Mouse (Mus musculus) intestine, embryonic 14.5 days (tissue): ENCODE data around the gene Pcyt2. TPM values are rescaled to one million over a fixed set of nuclear protein-coding genes. Genes with fewer than 3 reads are reported as not detected.

Experiments used
- ATAC-seq: fragments of 200-750 bp; cut with Nextera tagmentation; replicated peaks from 2 replicates; pipeline ENCODE4 v1.8.0; 2017; ENCODE audit warnings: low read depth, moderate number of reproducible peaks, moderate TSS enrichment, moderate library complexity; ENCODE audit not compliant: low FRiP score, low TSS enrichment
- DNase-seq: peaks from one replicate; pipeline ENCODE4 v3.0.0-alpha.2; 2018; ENCODE audit warnings: low spot score
- H3K27ac ChIP-seq: fragments of 300-500 bp; sonication (generic); 2 replicates; pipeline ENCODE4 v1.5.1; 2014; ENCODE audit warnings: low read depth, mild to moderate bottlenecking, control low read depth
- H3K27me3 ChIP-seq: fragments of 300-500 bp; sonication (generic); replicated peaks from 2 replicates; pipeline ENCODE4 v1.6.1; 2014; ENCODE audit warnings: low read length, control low read depth; ENCODE audit not compliant: control insufficient read depth, insufficient read depth
- H3K36me3 ChIP-seq: fragments of 300-500 bp; sonication (generic); 2 replicates; pipeline ENCODE4 v1.6.1; 2014; ENCODE audit warnings: low read length, control low read depth; ENCODE audit not compliant: control insufficient read depth, insufficient read depth
- H3K4me1 ChIP-seq: fragments of 300-500 bp; sonication (generic); replicated peaks from 2 replicates; pipeline ENCODE4 v1.6.1; 2014; ENCODE audit warnings: low read length, control low read depth, mixed read lengths; ENCODE audit not compliant: control insufficient read depth, insufficient read depth
- H3K4me2 ChIP-seq: fragments of 300-500 bp; sonication (generic); 2 replicates; pipeline ENCODE4 v1.6.1; 2014; ENCODE audit warnings: low read length
- H3K4me3 ChIP-seq: fragments of 300-500 bp; sonication (generic); 2 replicates; pipeline ENCODE4 v1.5.1; 2014; ENCODE audit warnings: low read depth, low read length, control low read depth, mixed read lengths
- H3K9ac ChIP-seq: fragments of 300-500 bp; sonication (generic); 2 replicates; pipeline ENCODE4 v1.6.1; 2014; ENCODE audit warnings: mild to moderate bottlenecking, low read length
- H3K9me3 ChIP-seq: fragments of 300-500 bp; sonication (generic); 2 replicates; pipeline ENCODE4 v1.6.1; 2016; ENCODE audit warnings: low read length, control low read depth; ENCODE audit not compliant: control insufficient read depth
- WGBS: fragments of 180-500 bp; shearing (Covaris S2); extraction: QIAGEN DNeasy Blood & Tissue Kit; methylation state at CpG from one replicate; pipeline ENCODE4 v1.1.7; 2014; 5-methylcytosine and 5-hydroxymethylcytosine counted together
- polyA plus RNA-seq: library from polyadenylated mRNA; unstranded; fragments of >200 nt; fragmentation: Nextera tagmentation; extraction: Ambion mirVana; gene quantifications from 2 replicates; pipeline ENCODE4 v1.2.1, GENCODE M21; 2014

Pcyt2 gene
- polyA plus RNA-seq, 1 experiment from 2014 or later: 179 TPM

DNA sequence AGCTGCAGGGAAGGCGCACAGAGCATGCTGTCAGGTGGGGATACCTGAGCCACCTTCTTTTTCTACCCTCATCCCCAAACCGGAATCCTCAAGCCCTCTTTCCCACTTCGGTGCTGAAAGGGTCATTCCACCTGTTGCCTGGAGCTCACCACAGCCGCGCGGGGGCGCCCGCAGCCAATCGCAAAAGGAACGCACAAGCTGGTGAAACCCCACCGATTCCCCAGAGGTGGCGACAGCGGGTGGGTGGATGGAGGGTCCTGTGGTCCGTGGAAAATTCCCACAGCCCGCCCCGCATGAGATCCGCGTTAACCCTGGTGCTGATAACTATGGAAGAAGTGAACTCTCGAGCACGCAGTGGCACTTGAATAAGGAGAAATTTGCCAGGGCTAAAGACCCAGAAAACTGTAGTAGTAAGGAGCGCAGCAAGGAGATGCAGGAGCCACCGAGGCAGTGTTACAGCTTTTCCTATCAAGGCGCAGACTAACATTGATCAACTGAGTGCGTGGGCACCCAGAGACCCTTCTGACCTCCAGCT is 41.2 kb upstream of the Pcyt2 start:
- H3K36me3 ChIP-seq: no peaks in the 10 kb centered on the region
- 3% methylated on average over 24 of the region's 24 CpGs for WGBS
- H3K4me3 ChIP-seq: no peak overlapping the region
- H3K4me1 ChIP-seq: peaks cover 9% of the 10 kb centered on the region
- no peak overlapping the region for H3K27ac ChIP-seq
- no peaks in the 10 kb centered on the region for H3K9me3 ChIP-seq
- H3K27me3 ChIP-seq: peaks cover 63% of the 10 kb centered on the region
- ATAC-seq: no peak
- H3K9ac ChIP-seq: no peak overlapping the region
- no peak overlapping the region for H3K4me2 ChIP-seq
- peak; percentile 86 for DNase-seq

DNA sequence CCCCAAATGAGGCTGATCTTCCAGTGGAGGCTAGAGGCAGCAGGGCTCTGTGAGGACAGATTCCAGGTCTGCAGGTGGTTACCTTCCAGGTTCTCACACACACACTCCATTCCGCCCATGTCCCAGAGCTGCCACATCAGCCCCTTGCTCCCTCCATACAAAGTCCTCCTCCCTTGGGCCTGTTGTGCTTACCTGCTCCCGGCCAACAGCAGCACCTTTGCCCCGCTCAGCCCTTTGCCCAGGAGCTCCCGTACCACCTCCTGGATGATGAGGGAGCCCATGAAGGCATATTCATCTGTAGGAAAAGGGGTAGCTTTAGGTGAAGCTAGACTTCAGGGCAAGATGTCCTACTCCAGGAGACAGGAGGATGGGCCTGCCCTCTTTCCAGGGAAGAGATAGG is 39.6 kb upstream of the Pcyt2 start:
- no peak for DNase-seq
- no peak overlapping the region for H3K27ac ChIP-seq
- no peak for ATAC-seq
- peaks cover 50% of the 10 kb centered on the region for H3K27me3 ChIP-seq
- no peak overlapping the region for H3K9ac ChIP-seq
- H3K4me3 ChIP-seq: no peak overlapping the region
- no peaks in the 10 kb centered on the region for H3K9me3 ChIP-seq
- no peaks in the 10 kb centered on the region for H3K36me3 ChIP-seq
- no peak overlapping the region for H3K4me2 ChIP-seq
- H3K4me1 ChIP-seq: peaks cover 9% of the 10 kb centered on the region
- 83% methylated on average over 4 of the region's 4 CpGs for WGBS

DNA sequence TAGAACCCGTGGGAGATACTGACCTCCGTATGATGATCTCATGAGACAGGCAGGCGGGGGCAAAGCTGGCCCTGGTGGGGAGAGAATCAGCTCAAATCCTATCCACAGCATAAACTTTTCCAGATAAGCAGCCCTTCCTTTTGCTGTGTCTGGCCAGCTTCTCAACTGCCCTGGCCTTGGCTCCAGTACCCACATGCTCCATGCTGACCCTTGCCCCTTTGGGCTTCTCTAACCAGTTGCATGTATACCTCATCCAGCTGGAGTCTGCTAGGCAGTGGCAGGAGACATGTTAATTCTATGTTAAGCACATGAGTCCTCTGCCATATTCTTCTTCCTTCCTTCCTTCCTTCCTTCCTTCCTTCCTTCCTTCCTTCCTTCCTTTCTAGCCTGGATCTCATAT is 37.0 kb upstream of the Pcyt2 start:
- Histone ChIP-seq H3K36me3 (no peaks in the 10 kb centered on the region), H3K9me3 (no peaks in the 10 kb centered on the region), H3K4me2 (no peak overlapping the region), H3K9ac (no peak overlapping the region), H3K27ac (no peak overlapping the region), H3K4me3 (no peak overlapping the region), H3K4me1 (no peaks in the 10 kb centered on the region), H3K27me3 (peaks cover 25% of the 10 kb centered on the region)
- DNase-seq: no peak
- WGBS: 70% methylated on average over 3 of the region's 3 CpGs
- no peak for ATAC-seq

DNA sequence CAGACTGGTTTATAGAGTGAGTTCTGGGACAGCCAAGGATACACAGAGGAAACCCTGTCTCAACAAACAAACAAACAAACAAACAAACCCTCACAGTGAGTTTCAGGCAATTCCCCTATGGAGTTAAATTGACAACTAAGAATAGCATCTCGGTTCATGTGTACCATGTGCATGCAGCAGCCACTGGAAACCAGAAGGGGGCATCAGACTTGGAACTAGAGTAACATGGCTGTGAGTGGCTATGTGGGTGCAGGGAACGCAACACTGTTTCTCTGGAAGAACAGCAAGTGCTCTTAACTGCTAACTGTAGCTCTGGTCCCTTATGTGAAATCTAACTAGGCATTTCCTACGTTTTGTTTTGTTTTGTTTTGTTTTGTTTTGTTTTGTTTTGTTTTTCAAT is 34.1 kb upstream of the Pcyt2 start:
- Histone ChIP-seq H3K4me1 (0 out of 2 replicates have a peak, but pooled peaks cover 5% of the 10 kb centered on the region), H3K9me3 (no peaks in the 10 kb centered on the region), H3K36me3 (no peaks in the 10 kb centered on the region), H3K27me3 (no peaks in the 10 kb centered on the region; the same call in 1 of the 2 replicates), H3K27ac (no peak overlapping the region), H3K4me3 (no peak overlapping the region), H3K4me2 (no peak overlapping the region), H3K9ac (no peak overlapping the region)
- WGBS: 71% methylated on average over 3 of the region's 3 CpGs
- ATAC-seq (no peak), DNase-seq (no peak)

DNA sequence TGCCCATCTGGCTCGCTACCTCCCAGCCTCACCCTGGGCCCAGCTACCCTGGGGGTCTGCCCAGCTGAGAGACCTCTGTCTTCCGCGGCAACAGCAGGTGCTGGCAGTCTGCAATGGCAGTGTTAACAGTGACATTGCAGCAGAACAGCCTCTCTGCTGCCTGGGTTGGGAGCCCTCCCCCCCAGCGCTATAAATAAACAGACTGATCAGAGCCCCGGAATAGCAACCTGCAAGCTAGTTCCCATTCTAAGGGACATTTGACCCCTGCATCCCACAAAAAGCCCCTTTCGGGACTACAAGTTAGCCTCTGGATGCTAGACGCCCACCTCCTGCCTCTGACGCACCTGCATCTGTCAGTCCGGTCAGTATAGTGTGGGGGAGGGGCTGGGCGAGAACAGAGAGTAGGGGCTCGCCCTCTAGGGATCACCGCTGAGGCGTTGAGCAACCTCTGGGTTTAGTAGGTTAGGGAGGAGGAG is 30.3 kb upstream of the Pcyt2 start, which contains the start of gene Myadml2:
Gene Myadml2 (minus strand): TSS at position 158 of the 476 bp plus-strand sequence.
- H3K9me3 ChIP-seq: no peaks in the 10 kb centered on the region
- H3K4me2 ChIP-seq: peak within 1 kb of the TSS; percentile 31
- ATAC-seq: no peak
- no peaks in the 10 kb centered on the region for H3K27me3 ChIP-seq
- H3K4me1 ChIP-seq: peaks cover 9% of the 10 kb centered on the region
- no peak within 1 kb of the TSS for H3K9ac ChIP-seq
- no peak within 1 kb of the TSS for H3K4me3 ChIP-seq
- H3K36me3 ChIP-seq: no peaks in the 10 kb centered on the region
- DNase-seq: no peak
- H3K27ac ChIP-seq: no peak within 1 kb of the TSS
- 3% methylated on average over 13 of the region's 13 CpGs for WGBS

DNA sequence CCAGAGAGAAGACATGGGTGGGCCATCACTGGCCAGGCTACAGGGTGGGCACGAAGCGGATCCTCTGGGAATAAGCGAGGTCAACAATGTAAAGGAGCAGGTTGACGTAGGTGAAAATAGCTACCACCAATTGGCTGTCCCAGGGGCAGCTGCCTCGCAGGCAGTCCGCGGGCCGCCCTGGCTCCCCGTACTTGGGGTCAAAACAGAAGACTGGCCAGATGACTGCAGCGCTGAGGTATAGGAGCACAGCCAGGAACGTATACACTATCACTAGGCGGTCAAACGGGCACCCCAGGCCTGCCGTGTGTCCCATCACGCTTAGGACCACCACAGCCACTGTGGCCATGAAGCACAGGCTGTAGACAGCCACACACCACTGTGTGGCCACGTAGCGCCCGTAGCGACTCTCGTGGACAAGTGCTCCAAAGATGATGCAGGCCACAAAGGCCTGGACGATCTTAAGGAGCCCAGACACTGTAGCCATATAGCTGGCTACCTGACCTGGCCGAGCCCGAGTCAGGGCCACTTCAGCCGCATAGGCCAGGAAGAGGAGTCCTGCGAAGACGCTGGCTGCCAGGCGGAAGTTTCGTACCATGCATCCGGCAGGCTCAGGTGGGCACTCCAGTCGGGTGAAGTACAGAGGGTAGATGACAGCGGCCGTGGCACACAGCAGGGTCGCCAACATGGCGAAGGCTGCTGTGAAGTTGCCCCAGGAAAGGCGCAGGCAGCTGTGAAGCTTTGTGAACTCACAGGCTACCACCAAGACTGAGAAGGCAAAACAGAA is 29.5 kb upstream of the Pcyt2 start:
- Histone ChIP-seq H3K4me2 (no peak overlapping the region), H3K27me3 (no peaks in the 10 kb centered on the region), H3K9ac (no peak overlapping the region), H3K4me3 (no peak overlapping the region), H3K9me3 (no peaks in the 10 kb centered on the region), H3K4me1 (peaks cover 9% of the 10 kb centered on the region), H3K27ac (no peak overlapping the region), H3K36me3 (no peaks in the 10 kb centered on the region)
- 75% methylated on average over 35 of the region's 35 CpGs for WGBS
- no peak for ATAC-seq
- no peak for DNase-seq

DNA sequence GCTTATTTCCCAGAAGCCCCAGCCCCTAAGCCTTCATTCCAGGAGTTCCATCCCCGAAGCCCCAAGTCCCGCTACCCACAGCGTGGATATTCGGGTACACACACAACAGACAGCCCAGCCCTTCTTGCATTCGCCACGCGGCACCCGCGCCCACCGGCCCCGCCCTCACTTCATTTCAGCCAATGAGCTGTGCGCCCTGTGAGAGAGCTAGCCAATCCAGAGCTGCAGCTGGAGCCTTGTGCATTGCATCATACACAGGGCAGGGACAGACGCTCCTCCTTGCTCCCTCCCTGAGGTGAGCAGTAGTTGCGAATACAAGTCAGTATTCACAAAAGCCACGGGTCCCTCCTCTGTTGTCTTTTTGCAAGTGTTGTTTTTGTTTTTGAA is 25.9 kb upstream of the Pcyt2 start, which contains the start of gene Pycr1:
Gene Pycr1 (minus strand): TSS at position 169 of the 387 bp plus-strand sequence.
- ATAC-seq: peak; percentile 99
- H3K9me3 ChIP-seq: no peaks in the 10 kb centered on the region
- peak; percentile 95 for DNase-seq
- no peak within 1 kb of the TSS for H3K27ac ChIP-seq
- H3K9ac ChIP-seq: peak within 1 kb of the TSS; percentile 52
- H3K4me2 ChIP-seq: peak within 1 kb of the TSS; percentile 74
- no peaks in the 10 kb centered on the region for H3K27me3 ChIP-seq
- peak within 1 kb of the TSS; percentile 49 for H3K4me3 ChIP-seq
- H3K4me1 ChIP-seq: peaks cover 9% of the 10 kb centered on the region
- no peaks in the 10 kb centered on the region for H3K36me3 ChIP-seq
- 0% methylated on average over 15 of the region's 15 CpGs for WGBS

DNA sequence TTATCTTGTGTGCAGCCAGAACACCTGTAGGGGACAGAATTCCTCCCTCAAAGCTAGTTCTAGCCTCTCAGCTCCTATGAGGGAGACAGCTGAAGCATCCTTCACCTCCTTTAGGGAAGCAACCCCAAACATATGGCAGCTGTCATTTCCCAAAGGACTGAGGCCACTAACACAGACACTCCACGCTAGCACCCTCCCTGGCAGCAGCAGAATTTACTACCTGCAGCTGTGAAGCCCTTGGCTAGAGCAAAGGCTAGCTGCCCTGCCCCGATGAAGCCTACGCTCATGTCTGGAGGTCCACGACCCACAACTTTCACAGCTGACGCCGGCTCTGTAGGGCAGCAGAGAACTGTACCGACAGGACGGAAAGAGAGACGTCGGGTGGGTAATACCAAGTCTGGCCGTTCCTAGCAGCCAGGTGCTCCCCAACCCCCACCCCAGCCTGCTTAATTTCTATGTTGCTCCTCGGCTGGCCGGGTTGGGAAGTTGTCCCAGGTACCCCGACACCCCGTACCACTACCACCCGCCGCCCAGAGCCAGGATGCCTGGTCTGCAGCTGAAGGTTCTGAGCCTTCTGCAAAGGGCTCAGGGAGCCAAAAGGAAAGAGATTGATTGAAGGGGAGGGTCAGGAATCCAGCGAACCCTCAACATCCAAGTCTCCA is 25.3 kb upstream of the Pcyt2 start:
- peak overlapping the region; percentile 49 for H3K4me3 ChIP-seq
- no peaks in the 10 kb centered on the region for H3K27me3 ChIP-seq
- under 1% methylated on average over 18 of the region's 18 CpGs for WGBS
- no peaks in the 10 kb centered on the region for H3K9me3 ChIP-seq
- H3K9ac ChIP-seq: peak overlapping the region; percentile 52
- peak; percentile 40 for ATAC-seq
- H3K27ac ChIP-seq: no peak overlapping the region
- DNase-seq: no peak
- H3K4me2 ChIP-seq: peak overlapping the region; percentile 74
- H3K36me3 ChIP-seq: no peaks in the 10 kb centered on the region
- H3K4me1 ChIP-seq: peaks cover 7% of the 10 kb centered on the region
